Mouse (Mus musculus) embryonic facial prominence, embryonic 13.5 days (tissue): ENCODE data around the gene Olfr834. TPM values are rescaled to one million over a fixed set of nuclear protein-coding genes. Genes with fewer than 3 reads are reported as not detected.

Experiments used
- ATAC-seq: fragments of 200-750 bp; cut with Nextera tagmentation; 2 replicates; pipeline ENCODE4 v1.8.0; 2017; ENCODE audit warnings: low read depth; ENCODE audit not compliant: insufficient number of reproducible peaks, insufficient read depth, low FRiP score, low TSS enrichment
- H3K27ac ChIP-seq: fragments of 300-500 bp; sonication (generic); 2 replicates; pipeline ENCODE4 v1.5.1; 2015; ENCODE audit warnings: moderate library complexity, mild to moderate bottlenecking, inconsistent platforms
- H3K27me3 ChIP-seq: fragments of 300-500 bp; sonication (generic); 2 replicates; pipeline ENCODE4 v1.6.1; 2015; ENCODE audit warnings: mild to moderate bottlenecking, inconsistent platforms
- H3K36me3 ChIP-seq: fragments of 300-500 bp; sonication (generic); 2 replicates; pipeline ENCODE4 v1.6.1; 2015; ENCODE audit warnings: mild to moderate bottlenecking, inconsistent platforms
- H3K4me1 ChIP-seq: fragments of 300-500 bp; sonication (generic); 2 replicates; pipeline ENCODE4 v1.6.1; 2015; ENCODE audit warnings: inconsistent platforms
- H3K4me2 ChIP-seq: fragments of 300-500 bp; sonication (generic); 2 replicates; pipeline ENCODE4 v1.6.1; 2015; ENCODE audit warnings: moderate library complexity, mild to moderate bottlenecking, inconsistent platforms
- H3K4me3 ChIP-seq: fragments of 300-500 bp; sonication (generic); 2 replicates; pipeline ENCODE4 v1.5.1; 2015; ENCODE audit warnings: mild to moderate bottlenecking, inconsistent platforms
- H3K9ac ChIP-seq: fragments of 300-500 bp; sonication (generic); 2 replicates; pipeline ENCODE4 v1.6.1; 2015; ENCODE audit warnings: mild to moderate bottlenecking, inconsistent platforms
- H3K9me3 ChIP-seq: fragments of 300-500 bp; sonication (generic); 2 replicates; pipeline ENCODE4 v1.6.1; 2016; ENCODE audit warnings: inconsistent platforms
- WGBS: fragments of 180-500 bp; shearing (Covaris S2); methylation state at CpG from one replicate; pipeline ENCODE4 v1.1.7; 2015; ENCODE audit warnings: mixed read lengths; 5-methylcytosine and 5-hydroxymethylcytosine counted together
- polyA plus RNA-seq: library from polyadenylated mRNA; unstranded; fragments of >200 nt; fragmentation: Nextera tagmentation; extraction: Ambion mirVana; gene quantifications from 2 replicates; pipeline ENCODE4 v1.2.1, GENCODE M21; 2015

Olfr834 gene
- polyA plus RNA-seq = not detected in 2 replicates

DNA sequence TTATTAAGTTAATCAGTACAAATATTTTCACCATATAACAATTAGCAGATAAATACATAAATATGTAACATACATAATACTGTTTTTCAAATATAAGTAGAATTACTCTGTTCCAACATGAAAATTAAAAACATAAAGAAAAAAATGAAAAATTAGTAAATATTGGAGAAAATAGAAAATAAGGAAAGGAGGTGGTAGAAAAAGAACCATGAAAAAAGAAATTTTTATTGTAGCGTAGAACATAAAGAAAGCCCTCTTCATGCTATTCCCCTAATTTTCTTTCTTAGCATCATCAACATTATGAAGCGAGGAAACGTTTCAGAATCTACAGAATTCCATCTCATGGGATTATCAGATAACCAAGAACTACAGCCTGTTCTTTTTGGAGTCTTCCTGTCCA lies at the start of gene Olfr834:
Gene Olfr834 (plus strand): TSS at position 301 of the 400 bp plus-strand sequence.
- Histone ChIP-seq H3K27me3 (no peaks in the 10 kb centered on the region), H3K4me2 (no peak within 1 kb of the TSS), H3K4me3 (no peak within 1 kb of the TSS), H3K36me3 (no peaks in the 10 kb centered on the region), H3K27ac (no peak within 1 kb of the TSS), H3K4me1 (no peaks in the 10 kb centered on the region), H3K9me3 (no peaks in the 10 kb centered on the region), H3K9ac (no peak within 1 kb of the TSS)
- WGBS = 75% methylated on average over 3 of the region's 3 CpGs
- ATAC-seq = no peak

DNA sequence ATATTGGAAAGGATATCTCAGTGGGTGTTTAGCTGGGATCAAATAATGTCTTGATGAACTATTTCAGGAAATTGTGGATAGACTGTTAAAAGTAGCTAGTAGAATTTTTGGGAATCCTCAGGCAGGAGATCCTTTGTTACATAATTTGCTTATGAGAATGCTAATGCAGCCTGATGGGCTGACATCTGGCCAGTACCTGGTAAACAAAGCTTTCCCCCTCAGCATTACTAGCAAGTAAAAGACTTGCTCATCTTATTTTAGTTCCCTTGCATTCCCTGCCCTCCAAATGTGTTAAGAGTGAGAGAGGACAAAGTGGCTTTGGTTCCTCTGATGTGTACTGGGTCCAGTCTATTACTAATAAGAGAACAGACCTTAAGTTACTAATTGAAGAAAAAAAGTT lies 25.8 kb upstream of the Olfr834 start:
- Histone ChIP-seq H3K27me3 (no peaks in the 10 kb centered on the region), H3K36me3 (no peaks in the 10 kb centered on the region), H3K4me1 (no peaks in the 10 kb centered on the region), H3K4me2 (no peak overlapping the region), H3K4me3 (no peak overlapping the region), H3K9ac (no peak overlapping the region), H3K27ac (no peak overlapping the region), H3K9me3 (no peaks in the 10 kb centered on the region)
- ATAC-seq = no peak

DNA sequence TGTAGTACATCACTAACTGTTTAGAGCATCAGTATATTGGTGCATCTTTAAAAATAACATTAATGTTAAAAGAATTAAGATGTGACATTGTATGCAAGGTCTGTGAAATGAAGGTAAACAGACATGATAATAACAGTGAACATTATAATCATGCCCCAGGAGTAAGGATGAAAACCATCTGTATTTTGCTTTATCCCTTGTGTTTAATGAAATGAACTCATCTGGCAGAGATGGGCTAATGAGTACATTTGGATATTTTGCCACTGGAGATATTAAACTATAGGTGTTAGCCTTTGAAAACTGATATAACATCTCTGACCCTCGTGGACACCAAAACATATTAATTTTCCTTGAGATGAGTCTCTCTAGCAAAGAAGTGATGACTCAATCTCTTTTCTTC lies 44.6 kb downstream of the Olfr834 start, which contains the start of gene Olfr835:
Gene Olfr835 (plus strand): TSS at position 301 of the 400 bp plus-strand sequence.
- WGBS = 53% methylated on average over 1 of the region's 1 CpGs
- no peak for ATAC-seq

More for the DNA sequence above, 44.6 kb downstream of the Olfr834 start, which contains the start of gene Olfr835:
- Histone ChIP-seq H3K4me3 (no peak within 1 kb of the TSS), H3K27me3 (no peaks in the 10 kb centered on the region), H3K36me3 (no peaks in the 10 kb centered on the region), H3K4me1 (no peaks in the 10 kb centered on the region), H3K9ac (no peak within 1 kb of the TSS), H3K9me3 (no peaks in the 10 kb centered on the region; the same call in 1 of the 2 replicates), H3K4me2 (no peak within 1 kb of the TSS), H3K27ac (no peak within 1 kb of the TSS)

Other genes with a start within 250 kb of the Olfr834 start
- gene Olfr24, start 224.0 kb upstream of the Olfr834 start, polyA plus RNA-seq = 0.07 TPM in 1 of 2 replicates, not detected in the other
- gene Olfr828, start 168.5 kb upstream of the Olfr834 start, polyA plus RNA-seq = not detected in 2 replicates
- not detected in 2 replicates for gene Olfr829, start 133.1 kb upstream of the Olfr834 start, polyA plus RNA-seq
- gene Olfr830, start 113.3 kb upstream of the Olfr834 start, polyA plus RNA-seq = not detected in 2 replicates
- not detected in 2 replicates for gene Olfr832, start 50.9 kb upstream of the Olfr834 start, polyA plus RNA-seq
- gene Olfr835, start 44.7 kb downstream of the Olfr834 start, polyA plus RNA-seq = not detected in 2 replicates
- not detected in 2 replicates for gene Olfr836, start 132.4 kb downstream of the Olfr834 start, polyA plus RNA-seq
- not detected in 2 replicates for gene Olfr837, start 148.3 kb downstream of the Olfr834 start, polyA plus RNA-seq
- not detected in 2 replicates for gene Olfr839-ps1, start 189.3 kb downstream of the Olfr834 start, polyA plus RNA-seq